Mouse (Mus musculus) megakaryocyte, embryonic 14.5 days (primary cell): ENCODE measurements around the gene Lgals9. TPM values are rescaled to one million over a fixed set of nuclear protein-coding genes. Genes with fewer than 3 reads are reported as not detected.
"Not testable (repeated sequence)": the region's sequence is repeated elsewhere in the genome, so short reads cannot be mapped to it uniquely, and the experiment has no call there.

Experiments used
- H3K27me3 ChIP-seq: replicated peaks from 2 replicates; pipeline ENCODE3; 2012; ENCODE audit warnings: inconsistent platforms
- H3K36me3 ChIP-seq: replicated peaks from 2 replicates; pipeline ENCODE3; 2012; ENCODE audit warnings: low read length, inconsistent platforms, mixed read lengths
- H3K4me1 ChIP-seq: 2 replicates; pipeline ENCODE4 v1.6.1; 2012; ENCODE audit warnings: inconsistent platforms
- H3K4me3 ChIP-seq: replicated peaks from 2 replicates; pipeline ENCODE3; 2012; ENCODE audit warnings: moderate library complexity, mild to moderate bottlenecking, inconsistent platforms
- H3K9me3 ChIP-seq: 2 replicates; pipeline ENCODE4 v1.6.1; 2012; ENCODE audit warnings: inconsistent platforms
- FLI1 ChIP-seq: IDR thresholded peaks from 2 replicates; pipeline ENCODE4 v1.6.1; 2012; ENCODE audit warnings: low read length, inconsistent platforms, mixed read lengths
- GATA1 ChIP-seq: IDR thresholded peaks from 3 replicates; pipeline ENCODE4 v1.6.1; 2012; ENCODE audit warnings: mixed read lengths, low read length, inconsistent platforms, borderline replicate concordance
- polyA plus RNA-seq: library from polyadenylated mRNA; stranded (reverse); fragments of >175 nt; gene quantifications from 2 replicates; pipeline ENCODE4 v1.2.3, GENCODE M21; 2012; ENCODE audit warnings: low replicate concordance; ENCODE audit not compliant: insufficient read depth

Lgals9 gene
- polyA plus RNA-seq, 1 experiment, result 38.1 TPM

DNA sequence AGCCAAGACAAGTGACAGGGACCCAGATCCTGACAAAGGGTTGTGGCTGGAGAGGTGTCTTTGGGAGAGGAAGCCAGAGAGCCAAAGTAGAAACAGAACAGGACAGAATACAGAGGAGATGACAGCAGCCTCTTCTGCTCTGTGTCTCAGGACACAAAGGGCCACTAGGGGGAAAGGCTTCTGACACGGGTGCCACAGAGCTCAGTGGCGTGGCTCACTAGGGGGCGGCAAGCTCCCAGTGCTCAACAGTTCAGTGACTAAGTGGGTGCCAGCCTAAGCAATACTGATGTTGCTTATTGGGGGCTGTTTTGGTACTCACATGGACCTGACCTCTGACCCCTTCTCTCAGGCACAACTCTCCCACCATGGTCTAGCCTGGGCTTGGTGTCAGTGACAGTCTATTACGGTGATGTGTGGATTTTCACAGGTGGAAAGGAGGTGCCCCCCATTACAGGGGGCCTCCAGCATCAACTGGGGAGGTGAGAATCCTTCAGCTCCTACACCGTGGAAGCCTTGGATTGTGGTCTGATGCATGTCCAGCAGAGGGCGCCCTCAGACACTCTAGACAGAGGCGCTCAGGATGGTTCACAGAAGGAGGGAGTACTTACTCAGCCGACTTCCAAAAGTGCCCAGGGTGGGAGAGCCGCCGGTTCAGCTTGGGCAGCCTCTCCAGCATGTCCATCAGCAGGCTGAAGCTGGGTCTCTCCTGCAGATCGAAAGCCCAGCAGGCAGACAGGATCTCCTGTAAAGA lies 34.4 kb upstream of the Lgals9 start:
- Histone ChIP-seq H3K27me3 (no peaks in the 10 kb centered on the region), H3K9me3 (peaks cover 3% of the 10 kb centered on the region), H3K36me3 (peaks cover 100% of the 10 kb centered on the region), H3K4me1 (peaks cover 94% of the 10 kb centered on the region), H3K4me3 (no peak overlapping the region)
- TF ChIP-seq GATA1 (no peak), FLI1 (no peak)

DNA sequence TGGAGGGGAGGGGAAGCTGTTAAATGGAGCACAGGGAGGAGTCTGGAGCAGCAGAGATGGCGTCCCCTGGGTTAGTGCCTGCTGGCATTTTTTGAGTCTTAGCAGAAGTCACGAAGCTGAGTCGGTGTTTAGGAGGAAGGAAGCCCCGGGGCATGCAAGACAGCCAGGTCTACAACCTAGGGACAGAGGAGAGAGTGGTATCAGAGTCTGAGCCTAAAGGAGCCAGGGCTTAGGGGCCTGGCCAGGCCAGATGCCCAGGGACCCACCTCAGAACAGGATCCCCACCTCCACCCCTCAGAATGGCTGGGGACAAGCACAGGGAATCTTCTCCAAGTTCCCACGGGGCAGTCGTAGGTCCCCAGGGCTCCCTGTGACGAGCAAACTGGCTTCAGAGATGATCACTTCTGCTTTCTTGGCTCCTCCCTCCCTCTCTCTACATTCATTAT lies 32.4 kb upstream of the Lgals9 start:
- H3K36me3 ChIP-seq, result peaks cover 100% of the 10 kb centered on the region
- H3K9me3 ChIP-seq, result peaks cover 17% of the 10 kb centered on the region
- H3K4me1 ChIP-seq, result peaks cover 82% of the 10 kb centered on the region
- no peak for TF ChIP-seq FLI1
- TF ChIP-seq GATA1, result no peak
- no peak overlapping the region for H3K4me3 ChIP-seq
- no peaks in the 10 kb centered on the region for H3K27me3 ChIP-seq

DNA sequence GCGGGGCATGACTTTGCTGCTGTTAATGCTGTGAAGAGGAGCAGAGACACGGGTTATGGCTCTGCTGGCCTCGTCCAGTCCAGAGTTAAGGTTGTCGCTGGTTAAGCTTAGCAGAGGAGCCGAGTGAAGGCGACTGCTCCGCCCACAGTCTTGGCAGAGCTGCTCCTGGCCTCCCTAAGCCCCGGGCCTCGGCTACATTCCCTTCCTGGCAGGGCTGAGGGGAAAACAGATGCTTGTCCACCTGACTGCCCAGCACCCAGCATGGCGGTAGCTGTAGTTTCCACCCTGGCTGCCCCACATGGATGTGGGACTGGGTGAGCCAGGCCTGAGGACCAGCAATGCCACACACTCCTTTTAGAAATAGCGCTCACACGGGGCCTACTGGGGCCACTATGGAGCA lies 31.5 kb upstream of the Lgals9 start:
- no peaks in the 10 kb centered on the region for H3K27me3 ChIP-seq
- peaks cover 72% of the 10 kb centered on the region for H3K4me1 ChIP-seq
- peaks cover 97% of the 10 kb centered on the region for H3K36me3 ChIP-seq
- H3K9me3 ChIP-seq, result peaks cover 17% of the 10 kb centered on the region
- no peak overlapping the region for H3K4me3 ChIP-seq
- TF ChIP-seq GATA1, result no peak
- no peak for TF ChIP-seq FLI1

DNA sequence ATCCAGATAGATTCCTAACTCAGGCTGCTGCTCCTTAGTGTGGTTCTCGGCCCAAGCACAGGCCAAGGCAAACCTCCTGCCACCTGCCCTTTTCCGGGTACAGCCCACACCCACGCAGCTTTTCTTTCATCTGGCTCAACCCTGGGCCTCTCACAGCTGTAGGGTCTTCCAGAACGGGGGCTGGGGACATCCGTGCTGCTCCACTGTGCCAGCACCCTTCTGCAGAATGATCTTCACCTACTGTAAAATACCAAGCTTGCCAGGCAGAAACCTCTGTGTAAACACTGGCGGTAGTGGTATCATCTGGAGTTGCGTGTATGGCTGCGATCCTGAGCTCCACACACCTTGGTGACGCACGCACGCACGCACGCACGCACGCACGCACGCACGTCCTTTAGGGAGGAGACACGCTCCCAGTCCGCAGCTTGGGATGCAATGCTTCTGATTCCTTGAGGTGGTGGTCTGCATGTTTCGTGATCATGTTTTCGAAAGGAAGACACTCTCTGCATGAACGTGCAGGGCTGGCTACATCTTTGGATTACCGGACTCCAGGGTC lies 31.0 kb upstream of the Lgals9 start:
- H3K9me3 ChIP-seq, result peaks cover 17% of the 10 kb centered on the region
- H3K4me1 ChIP-seq, result peaks cover 67% of the 10 kb centered on the region
- H3K27me3 ChIP-seq, result no peaks in the 10 kb centered on the region
- H3K4me3 ChIP-seq, result no peak overlapping the region
- TF ChIP-seq GATA1, result no peak
- TF ChIP-seq FLI1, result no peak
- H3K36me3 ChIP-seq, result peaks cover 92% of the 10 kb centered on the region

DNA sequence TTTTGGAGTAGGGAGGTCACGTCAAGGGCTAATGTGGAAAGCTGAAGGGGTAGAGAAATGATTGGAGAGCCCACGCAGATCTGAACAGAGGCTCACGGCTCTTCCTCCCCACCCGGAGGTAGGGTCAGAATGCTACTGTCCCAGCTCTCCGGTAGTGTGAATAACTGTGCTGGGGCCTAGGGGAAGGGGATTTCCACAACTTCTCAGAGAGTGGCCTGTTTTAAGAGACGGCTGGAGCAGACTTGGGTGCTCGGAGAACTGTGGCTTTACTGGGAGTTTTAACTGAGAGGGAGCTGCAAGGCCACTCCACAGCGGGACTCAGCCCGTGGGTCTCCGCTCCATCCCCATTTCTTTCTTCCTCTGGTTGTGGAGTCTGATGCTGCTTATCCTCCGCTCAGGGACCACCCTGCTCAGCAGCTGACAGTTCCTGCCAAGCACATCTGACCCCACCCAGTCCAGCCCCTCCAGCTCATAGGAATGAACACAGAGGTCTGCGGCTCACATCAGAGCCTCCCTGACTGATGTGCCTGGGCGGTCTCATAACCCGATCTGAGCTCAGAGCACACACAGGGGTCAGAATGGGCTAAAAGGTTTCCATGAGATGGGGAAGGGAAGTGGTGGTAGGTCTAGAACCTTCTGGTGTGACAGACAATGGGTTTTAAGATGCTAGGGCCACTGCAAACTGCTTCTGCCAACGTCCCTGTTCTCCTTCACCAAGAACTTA lies 30.0 kb upstream of the Lgals9 start:
- no peak overlapping the region for H3K4me3 ChIP-seq
- no peak for TF ChIP-seq FLI1
- no peak for TF ChIP-seq GATA1
- peaks cover 82% of the 10 kb centered on the region for H3K36me3 ChIP-seq
- peaks cover 58% of the 10 kb centered on the region for H3K4me1 ChIP-seq
- peaks cover 17% of the 10 kb centered on the region for H3K9me3 ChIP-seq
- H3K27me3 ChIP-seq, result no peaks in the 10 kb centered on the region

DNA sequence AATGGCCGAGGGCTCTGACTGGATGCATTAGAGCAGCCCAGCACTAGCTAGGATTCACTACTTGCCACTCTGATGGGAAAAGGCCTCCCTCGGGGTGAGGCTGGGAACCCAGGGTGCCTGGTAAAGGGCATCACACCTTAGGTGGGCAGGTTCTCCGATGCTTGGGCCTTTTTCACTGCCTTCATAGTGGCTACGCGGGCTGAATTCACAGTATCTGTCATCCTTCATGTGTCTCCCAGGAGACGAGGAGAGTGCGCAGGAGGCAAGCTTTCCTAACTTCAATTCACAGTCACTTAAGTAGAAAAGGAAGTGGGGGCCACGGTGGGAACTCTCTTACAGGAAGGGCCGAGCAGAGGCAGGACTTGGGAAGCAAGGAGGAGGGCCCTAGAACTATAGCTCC lies 29.1 kb upstream of the Lgals9 start:
- Histone ChIP-seq H3K9me3 (peaks cover 17% of the 10 kb centered on the region), H3K27me3 (no peaks in the 10 kb centered on the region), H3K36me3 (peaks cover 72% of the 10 kb centered on the region), H3K4me1 (peaks cover 49% of the 10 kb centered on the region), H3K4me3 (no peak overlapping the region)
- TF ChIP-seq GATA1, result no peak
- TF ChIP-seq FLI1, result no peak

DNA sequence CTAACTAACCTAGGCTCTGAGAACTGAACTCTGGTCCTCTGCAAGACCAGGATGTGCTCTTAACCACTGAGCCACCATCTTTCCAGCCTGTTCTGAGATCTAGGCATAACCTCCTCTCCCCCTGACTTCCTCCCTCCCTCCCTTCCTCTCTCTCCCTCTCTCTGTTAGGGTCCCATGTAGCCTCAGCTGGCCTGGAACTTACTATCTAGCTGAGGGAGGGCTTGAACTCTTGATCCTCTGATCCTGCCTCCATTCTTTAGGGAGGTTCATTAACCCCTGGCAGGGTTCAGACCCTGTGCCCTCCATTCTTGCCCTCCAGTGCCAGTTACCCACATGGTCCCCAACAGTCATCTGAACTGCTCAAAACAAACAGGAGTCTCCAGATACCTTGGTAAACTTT lies 28.3 kb upstream of the Lgals9 start:
- Histone ChIP-seq H3K4me1 (peaks cover 50% of the 10 kb centered on the region), H3K36me3 (peaks cover 65% of the 10 kb centered on the region), H3K27me3 (no peaks in the 10 kb centered on the region), H3K4me3 (no peak overlapping the region), H3K9me3 (peaks cover 17% of the 10 kb centered on the region)
- TF ChIP-seq FLI1 (no peak), GATA1 (no peak)

DNA sequence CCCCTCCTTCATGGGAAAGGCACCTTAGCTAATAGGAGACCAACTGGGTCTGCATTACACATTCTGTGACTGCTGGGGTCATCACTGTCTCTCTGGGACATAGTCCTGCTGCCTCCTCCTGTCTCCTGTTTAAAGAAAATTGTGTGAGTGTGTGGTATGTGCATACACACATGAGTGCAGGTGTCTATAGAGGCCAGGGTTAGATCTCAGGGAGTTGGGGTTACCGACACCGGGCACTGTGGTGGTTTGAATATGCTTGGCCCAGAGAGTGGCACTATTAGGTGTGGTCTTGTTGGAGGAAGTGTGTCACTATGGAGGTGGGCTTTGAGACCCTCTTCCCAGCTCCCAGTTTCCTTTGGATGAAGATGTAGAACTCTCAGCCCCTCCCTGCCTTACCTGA lies 27.8 kb upstream of the Lgals9 start:
- Histone ChIP-seq H3K9me3 (peaks cover 17% of the 10 kb centered on the region), H3K27me3 (no peaks in the 10 kb centered on the region), H3K36me3 (peaks cover 60% of the 10 kb centered on the region), H3K4me3 (no peak overlapping the region), H3K4me1 (peaks cover 50% of the 10 kb centered on the region)
- TF ChIP-seq GATA1, result no peak
- no peak for TF ChIP-seq FLI1

DNA sequence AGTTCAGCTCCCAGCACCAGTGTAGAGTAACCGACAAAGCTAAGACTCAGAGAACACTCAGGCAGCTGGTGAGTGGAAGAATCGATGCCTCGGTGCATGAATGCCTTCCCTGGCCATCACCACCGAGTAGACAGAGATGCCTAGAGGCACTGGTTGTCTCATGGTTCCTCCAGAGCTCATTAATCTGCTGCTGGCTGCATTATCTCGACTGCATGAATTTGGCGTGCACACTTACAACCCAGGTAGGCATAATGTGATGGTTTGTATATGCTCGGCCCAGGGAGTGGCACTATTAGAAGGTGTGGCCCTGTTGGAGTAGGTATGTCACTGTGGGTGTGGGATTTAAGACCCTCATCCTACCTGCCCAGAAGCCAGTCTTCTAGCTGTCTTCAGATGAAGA lies 24.1 kb upstream of the Lgals9 start:
- no peak overlapping the region for H3K4me3 ChIP-seq
- H3K9me3 ChIP-seq, result peaks cover 14% of the 10 kb centered on the region
- peaks cover 23% of the 10 kb centered on the region for H3K36me3 ChIP-seq
- H3K4me1 ChIP-seq, result peaks cover 42% of the 10 kb centered on the region
- no peaks in the 10 kb centered on the region for H3K27me3 ChIP-seq
- TF ChIP-seq FLI1 (no peak), GATA1 (no peak)

DNA sequence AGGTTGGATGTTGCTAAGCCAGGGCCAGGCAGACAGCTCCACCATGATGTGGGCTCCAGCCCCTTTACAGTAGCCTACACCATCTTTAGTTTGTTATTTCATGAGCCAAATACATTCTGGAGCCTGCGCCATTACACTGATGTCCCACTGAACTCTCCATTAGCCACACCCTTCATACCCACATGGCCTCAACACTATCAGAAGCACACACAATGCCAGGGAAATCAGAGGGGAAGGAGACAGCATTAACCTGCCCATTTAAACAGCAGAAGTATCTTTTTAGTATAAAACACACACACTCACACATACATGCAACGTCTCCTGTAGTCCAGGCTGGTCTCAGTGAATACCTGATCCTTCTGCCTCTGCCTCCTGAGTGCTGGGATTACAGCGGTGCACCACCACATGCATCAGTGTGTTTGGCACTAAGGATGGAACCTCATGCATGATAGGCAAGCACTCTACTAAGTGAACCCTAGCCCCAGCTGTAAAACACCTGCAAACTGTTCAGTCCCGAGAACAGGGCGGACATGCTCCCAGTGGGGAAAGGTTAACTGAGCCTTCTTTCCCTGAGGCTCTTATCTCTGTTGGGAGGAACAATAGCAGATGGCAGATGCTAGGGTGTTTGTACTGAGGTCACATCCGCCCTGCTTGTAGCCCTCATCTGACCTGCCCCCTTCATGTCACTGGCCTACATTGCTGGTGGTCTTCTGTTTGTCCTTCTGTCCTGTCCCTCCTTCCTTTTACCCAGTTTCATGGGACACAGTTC lies 23.4 kb upstream of the Lgals9 start:
- TF ChIP-seq FLI1, result no peak
- no peak for TF ChIP-seq GATA1
- H3K9me3 ChIP-seq, result peaks cover 8% of the 10 kb centered on the region
- H3K4me3 ChIP-seq, result no peak overlapping the region
- H3K27me3 ChIP-seq, result no peaks in the 10 kb centered on the region
- H3K36me3 ChIP-seq, result peaks cover 16% of the 10 kb centered on the region
- H3K4me1 ChIP-seq, result peaks cover 45% of the 10 kb centered on the region

DNA sequence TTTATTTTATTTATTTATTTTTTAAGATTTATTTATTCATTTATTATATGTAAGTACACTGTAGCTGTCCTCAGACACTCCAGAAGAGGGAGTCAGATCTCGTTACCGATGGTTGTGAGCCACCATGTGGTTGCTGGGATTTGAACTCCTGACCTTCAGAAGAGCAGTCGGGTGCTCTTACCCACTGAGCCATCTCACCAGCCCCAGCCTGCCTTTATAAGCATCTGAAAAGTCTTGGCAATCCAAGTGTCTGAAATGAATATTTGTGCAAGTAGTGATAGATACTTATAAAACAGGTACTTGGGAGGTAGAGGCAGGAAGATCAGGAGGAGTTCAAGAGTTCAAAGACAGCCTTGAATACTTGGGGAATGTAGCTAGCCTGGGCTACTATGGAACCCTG lies 22.6 kb upstream of the Lgals9 start:
- H3K36me3 ChIP-seq, H3K27me3 ChIP-seq, H3K9me3 ChIP-seq, H3K4me3 ChIP-seq: not testable (repeated sequence)
- H3K4me1 ChIP-seq, result peaks cover 53% of the 10 kb centered on the region
